Mouse (Mus musculus) lung, embryonic 14.5 days (tissue): ENCODE measurements around the gene Iqschfp. TPM values are rescaled to one million over a fixed set of nuclear protein-coding genes. Genes with fewer than 3 reads are reported as not detected.

Experiments
- ATAC-seq: fragments of 200-750 bp; cut with Nextera tagmentation; 2 replicates; pipeline ENCODE4 v1.8.0; 2017; ENCODE audit warnings: mild to moderate bottlenecking, moderate TSS enrichment, moderate library complexity; ENCODE audit not compliant: insufficient read depth
- DNase-seq: peaks from one replicate; pipeline ENCODE4 v3.0.0-alpha.2; 2015
- H3K27ac ChIP-seq: fragments of 300-500 bp; sonication (generic); 2 replicates; pipeline ENCODE4 v1.5.1; 2014; ENCODE audit warnings: low read depth, mild to moderate bottlenecking, moderate library complexity
- H3K27me3 ChIP-seq: fragments of 300-500 bp; sonication (generic); 2 replicates; pipeline ENCODE4 v1.6.1; 2014; ENCODE audit warnings: low read length, control low read depth; ENCODE audit not compliant: insufficient read depth
- H3K36me3 ChIP-seq: fragments of 300-500 bp; sonication (generic); 2 replicates; pipeline ENCODE4 v1.6.1; 2014; ENCODE audit warnings: control low read depth; ENCODE audit not compliant: insufficient read depth
- H3K4me1 ChIP-seq: fragments of 300-500 bp; sonication (generic); 2 replicates; pipeline ENCODE4 v1.6.1; 2014; ENCODE audit warnings: antibody characterized with exemption, control low read depth; ENCODE audit not compliant: insufficient read depth
- H3K4me2 ChIP-seq: fragments of 300-500 bp; sonication (generic); 2 replicates; pipeline ENCODE4 v1.6.1; 2014; ENCODE audit warnings: mild to moderate bottlenecking
- H3K4me3 ChIP-seq: fragments of 300-500 bp; sonication (generic); 2 replicates; pipeline ENCODE4 v1.5.1; 2014; ENCODE audit warnings: low read depth, low read length
- H3K9ac ChIP-seq: fragments of 300-500 bp; sonication (generic); 2 replicates; pipeline ENCODE4 v1.6.1; 2014
- H3K9me3 ChIP-seq: fragments of 300-500 bp; sonication (generic); 2 replicates; pipeline ENCODE4 v1.6.1; 2016; ENCODE audit warnings: low read depth, low read length, control low read depth
- CTCF ChIP-seq: IDR thresholded peaks from 2 replicates; pipeline ENCODE4 v1.5.1; 2016; ENCODE audit warnings: antibody characterized with exemption, low read depth
- WGBS: fragments of 180-500 bp; shearing (Covaris S2); extraction: QIAGEN DNeasy Blood & Tissue Kit; methylation state at CpG from one replicate; pipeline ENCODE4 v1.1.7; 2014; 5-methylcytosine and 5-hydroxymethylcytosine counted together
- polyA plus RNA-seq: library from polyadenylated mRNA; unstranded; fragments of >200 nt; fragmentation: Nextera tagmentation; extraction: Ambion mirVana; gene quantifications from 2 replicates; pipeline ENCODE4 v1.2.1, GENCODE M21; 2014

Gene Iqschfp
- polyA plus RNA-seq, 1 experiment from 2014 or later = not detected

GRCm38 (mm10) chr3:68662386-68662785 lies 770.4 kb downstream of the Iqschfp start:
- H3K9ac ChIP-seq = no peak overlapping the region
- WGBS = 65% methylated on average over 5 of the region's 5 CpGs
- no peak overlapping the region for H3K27ac ChIP-seq
- no peak for TF ChIP-seq CTCF
- no peaks in the 10 kb centered on the region for H3K36me3 ChIP-seq
- DNase-seq (no peak), ATAC-seq (no peak)
- no peaks in the 10 kb centered on the region for H3K4me1 ChIP-seq
- H3K9me3 ChIP-seq = no peaks in the 10 kb centered on the region
- no peaks in the 10 kb centered on the region for H3K27me3 ChIP-seq
- H3K4me3 ChIP-seq = no peak overlapping the region
- H3K4me2 ChIP-seq = no peak overlapping the region

- no peaks in the 10 kb centered on the region for H3K27me3 ChIP-seq
- H3K9ac ChIP-seq = no peak overlapping the region
- TF ChIP-seq CTCF = no peak
- no peaks in the 10 kb centered on the region for H3K36me3 ChIP-seq
- H3K4me2 ChIP-seq = no peak overlapping the region
- DNase-seq = no peak
- 86% methylated on average over 6 of the region's 6 CpGs for WGBS
- H3K4me1 ChIP-seq = no peaks in the 10 kb centered on the region
- H3K9me3 ChIP-seq = no peaks in the 10 kb centered on the region
- H3K4me3 ChIP-seq = no peak overlapping the region
- ATAC-seq = no peak
- no peak overlapping the region for H3K27ac ChIP-seq
Observed at GRCm38 (mm10) chr3:68664337-68664736, 772.3 kb downstream of the Iqschfp start.

GRCm38 (mm10) chr3:68666377-68666776 lies 774.3 kb downstream of the Iqschfp start:
- Histone ChIP-seq H3K9me3 (no peaks in the 10 kb centered on the region), H3K9ac (no peak overlapping the region), H3K4me3 (no peak overlapping the region), H3K27ac (no peak overlapping the region), H3K4me1 (no peaks in the 10 kb centered on the region), H3K27me3 (no peaks in the 10 kb centered on the region), H3K4me2 (no peak overlapping the region), H3K36me3 (no peaks in the 10 kb centered on the region)
- 87% methylated on average over 7 of the region's 7 CpGs for WGBS
- ATAC-seq = no peak
- no peak for TF ChIP-seq CTCF
- DNase-seq = no peak

- no peak overlapping the region for H3K4me3 ChIP-seq
- DNase-seq (no peak), ATAC-seq (no peak)
- H3K4me1 ChIP-seq = no peaks in the 10 kb centered on the region
- no peaks in the 10 kb centered on the region for H3K27me3 ChIP-seq
- no peak overlapping the region for H3K4me2 ChIP-seq
- H3K27ac ChIP-seq = no peak overlapping the region
- no peaks in the 10 kb centered on the region for H3K36me3 ChIP-seq
- H3K9ac ChIP-seq = no peak overlapping the region
- WGBS = 91% methylated on average over 1 of the region's 1 CpGs
- TF ChIP-seq CTCF = no peak
- H3K9me3 ChIP-seq = no peaks in the 10 kb centered on the region
Observed at GRCm38 (mm10) chr3:68667852-68668251, 775.8 kb downstream of the Iqschfp start.

GRCm38 (mm10) chr3:68669418-68669974 lies 777.5 kb downstream of the Iqschfp start:
- ATAC-seq = no peak
- Histone ChIP-seq H3K27ac (no peak overlapping the region), H3K9me3 (no peaks in the 10 kb centered on the region), H3K4me3 (no peak overlapping the region), H3K36me3 (no peaks in the 10 kb centered on the region), H3K4me2 (no peak overlapping the region), H3K9ac (no peak overlapping the region), H3K4me1 (no peaks in the 10 kb centered on the region), H3K27me3 (no peaks in the 10 kb centered on the region)
- no peak for DNase-seq
- WGBS = 74% methylated on average over 5 of the region's 5 CpGs
- TF ChIP-seq CTCF = no peak

GRCm38 (mm10) chr3:68674721-68675120 lies 782.7 kb downstream of the Iqschfp start:
- Histone ChIP-seq H3K27ac (no peak overlapping the region), H3K36me3 (no peaks in the 10 kb centered on the region), H3K27me3 (no peaks in the 10 kb centered on the region), H3K4me3 (no peak overlapping the region), H3K4me1 (peaks cover 7% of the 10 kb centered on the region), H3K4me2 (no peak overlapping the region), H3K9me3 (no peaks in the 10 kb centered on the region), H3K9ac (no peak overlapping the region)
- TF ChIP-seq CTCF = no peak
- DNase-seq = peak; percentile 24
- 61% methylated on average over 2 of the region's 2 CpGs for WGBS
- no peak for ATAC-seq

GRCm38 (mm10) chr3:68675216-68675835 lies 783.3 kb downstream of the Iqschfp start:
- H3K4me3 ChIP-seq = no peak overlapping the region
- no peak overlapping the region for H3K4me2 ChIP-seq
- peak overlapping the region; percentile 49; the same call in 1 of the 2 replicates for H3K27ac ChIP-seq
- H3K4me1 ChIP-seq = peaks cover 7% of the 10 kb centered on the region
- ATAC-seq = no peak
- no peaks in the 10 kb centered on the region for H3K9me3 ChIP-seq
- no peaks in the 10 kb centered on the region for H3K36me3 ChIP-seq
- no peak for DNase-seq
- H3K9ac ChIP-seq = no peak overlapping the region
- WGBS = 77% methylated on average over 12 of the region's 12 CpGs
- no peak for TF ChIP-seq CTCF
- no peaks in the 10 kb centered on the region for H3K27me3 ChIP-seq

Other genes with a start within 250 kb of the Iqschfp start
- not detected in 2 replicates for gene Iqcj, start within 50 bp of the Iqschfp start, polyA plus RNA-seq
- 43.8 and 46.2 TPM in 2 replicates for gene Schip1, start 172.6 kb downstream of the Iqschfp start, polyA plus RNA-seq